In the genomic region with DNA sequence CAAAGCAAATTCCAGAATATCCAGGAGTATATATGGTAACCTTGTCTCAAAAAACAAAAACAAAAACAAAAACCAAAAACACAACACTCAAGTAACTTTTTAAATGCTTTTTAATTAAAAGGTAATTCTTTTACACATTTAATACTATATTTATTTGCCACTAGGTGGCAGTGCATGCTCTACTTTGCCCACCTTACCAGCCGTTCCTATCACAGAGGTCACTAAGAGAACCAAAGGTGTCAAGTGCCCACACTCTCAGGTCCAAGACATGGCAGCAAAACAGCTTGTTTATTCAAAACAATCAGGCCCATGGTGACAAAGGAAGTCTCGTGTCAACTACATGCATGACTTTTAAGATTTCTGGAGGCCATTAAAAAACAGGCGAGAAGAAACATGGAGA, we compare ENCODE assay signal across 9 mouse cellular contexts. TPM values are rescaled to one million over a fixed set of nuclear protein-coding genes. Genes with fewer than 3 reads are reported as not detected.
A peak's percentile ranks its signal among the peaks of the same experiment; 100 is the strongest.
DNase-seq lines count a peak whose midpoint lies in the region; ATAC-seq and TF ChIP-seq lines count a peak whose summit lies in the region.
"Had no signal": no experiment of that assay in that cellular context is flagged by ENCODE, and none has a peak within 500 bp of the region (broad histone marks: within the 10 kb centered on the region; RNA-seq: fewer than 3 reads in every experiment).

No protein-coding gene starts in this region.

- ATAC-seq in G1E (ENCODE audit: extremely low read depth, insufficient number of reproducible peaks, low FRiP score, poor library complexity, severe bottlenecking), result peak; percentile 22; the same call in 1 of the 2 replicates
- peak; percentile 84 for ATAC-seq in common myeloid progenitor, adult 5-6 weeks (replicated peaks; ENCODE audit: low read depth, poor library complexity, severe bottlenecking)

- DNase-seq in layer of hippocampus, adult 2 months (ENCODE audit: low spot score in 2 of 2), result no peak
- DNase-seq in layer of hippocampus, adult 18-20 months (ENCODE audit: low spot score in 2 of 2), result no peak
- DNase-seq in G1E (ENCODE audit: low spot score), result no peak
- DNase-seq in naive thymus-derived CD4-positive, alpha-beta T cell, adult 2 months (ENCODE audit: low read depth), result peak; percentile 67
- DNase-seq in yolk sac, embryonic 10.5 days (ENCODE audit: low spot score), result no peak
- DNase-seq in layer of hippocampus, adult 11-12 months (ENCODE audit: low spot score), result no peak
- no peak for DNase-seq in spleen, postnatal 10 days (ENCODE audit: low spot score in 2 of 2)

- H3K4me1 ChIP-seq in G1E (ENCODE audit: insufficient read depth, low read depth, low read length), result no peaks in the 10 kb centered on the region
- H3K4me1 ChIP-seq: neural tube, embryonic 12.5 days had no signal

- H3K27ac ChIP-seq in layer of hippocampus, adult 2 months, result no peak overlapping the region
- H3K27ac ChIP-seq: neural tube, embryonic 12.5 days had no signal

- no peaks in the 10 kb centered on the region for H3K9me3 ChIP-seq in G1E (replicated peaks)
- H3K9me3 ChIP-seq: neural tube, embryonic 12.5 days had no signal

- H3K36me3 ChIP-seq in G1E (replicated peaks), result peaks cover 7% of the 10 kb centered on the region
- H3K36me3 ChIP-seq: neural tube, embryonic 12.5 days had no signal

- peaks cover 32% of the 10 kb centered on the region for H3K27me3 ChIP-seq in G1E (ENCODE audit: insufficient read depth, low read length)
- H3K27me3 ChIP-seq: neural tube, embryonic 12.5 days had no signal

- TF ChIP-seq CTCF in layer of hippocampus, adult 2 months (conservative IDR thresholded peaks at IDR 0.05), result peak; percentile 84
- no peak for TF ChIP-seq CTCF in G1E (IDR thresholded peaks at IDR 0.05; ENCODE audit: low read depth, low read length)

- no peak overlapping the region for H3K4me3 ChIP-seq in layer of hippocampus, adult 2 months
- no peak overlapping the region for H3K4me3 ChIP-seq in G1E (ENCODE audit: low read depth, low read length)
- H3K4me3 ChIP-seq: neural tube, embryonic 12.5 days had no signal

RNA-seq across cellular contexts. Expression of gene Coq8a, which starts 24.2 kb away (rescaled TPM):
- total RNA-seq in layer of hippocampus, adult 2 months (2021), result 10 to 100 TPM; 56.1 to 65.6 TPM
- total RNA-seq in layer of hippocampus, adult 18-20 months (2021), result 10 to 100 TPM; 65.6 to 74.2 TPM
- total RNA-seq in G1E (2014; fragmentation: Nextera tagmentation), result 3.6 and 4.4 TPM in 2 replicates
- 4.0 and 4.3 TPM in 2 replicates for total RNA-seq in G1E (2017)
- polyA plus RNA-seq in G1E (2012), result 4.6 and 6.2 TPM in 2 replicates
- 20.9 and 31.6 TPM in 2 replicates for total RNA-seq in common myeloid progenitor, adult 5-6 weeks (2017)
